8 mouse cellular contexts compared by ENCODE assay signal in the genomic region with DNA sequence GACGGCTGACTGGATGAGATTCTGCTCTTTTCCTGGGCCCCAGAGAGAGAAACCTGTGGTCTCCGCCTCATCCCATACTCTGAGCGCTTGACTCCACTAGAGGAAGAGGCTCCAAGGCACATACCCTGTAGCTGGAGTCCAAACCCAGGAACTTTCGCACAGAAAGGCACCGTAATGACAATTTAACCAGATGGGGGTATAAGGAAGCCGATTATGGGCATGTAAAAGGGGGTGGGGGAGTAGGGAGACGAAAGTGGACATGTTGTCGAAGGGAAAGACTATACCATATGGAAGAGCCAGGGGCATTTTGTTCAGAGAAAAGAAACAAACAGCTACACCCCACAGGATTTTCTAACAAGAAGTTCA. TPM values are rescaled to one million over a fixed set of nuclear protein-coding genes. Genes with fewer than 3 reads are reported as not detected.
DNase-seq lines count a peak whose midpoint lies in the region; ATAC-seq and TF ChIP-seq lines count a peak whose summit lies in the region.

No protein-coding gene starts in this region.

- ATAC-seq in kidney, embryonic 15.5 days (replicated peaks; ENCODE audit: low FRiP score), result no peak
- ATAC-seq in hindbrain, embryonic 13.5 days (ENCODE audit: low FRiP score), result no peak
- ATAC-seq in midbrain, embryonic 13.5 days, result no peak

- H3K9me3 ChIP-seq in kidney, embryonic 15.5 days (replicated peaks), result no peaks in the 10 kb centered on the region
- no peaks in the 10 kb centered on the region for H3K9me3 ChIP-seq in hindbrain, embryonic 13.5 days
- H3K9me3 ChIP-seq in midbrain, embryonic 13.5 days, result no peaks in the 10 kb centered on the region

- no peaks in the 10 kb centered on the region for H3K36me3 ChIP-seq in kidney, embryonic 15.5 days
- no peaks in the 10 kb centered on the region for H3K36me3 ChIP-seq in hindbrain, embryonic 13.5 days
- H3K36me3 ChIP-seq in midbrain, embryonic 13.5 days, result no peaks in the 10 kb centered on the region

- peak overlapping the region; percentile 74 for H3K9ac ChIP-seq in kidney, embryonic 15.5 days
- H3K9ac ChIP-seq in hindbrain, embryonic 13.5 days, result peak overlapping the region; percentile 77
- peak overlapping the region; percentile 73 for H3K9ac ChIP-seq in midbrain, embryonic 13.5 days (replicated peaks)

- TF ChIP-seq CTCF in bone marrow macrophage, adult 2 months (IDR thresholded peaks at IDR 0.05; ENCODE audit: low read depth, low read length), result no peak

- H3K27ac ChIP-seq in kidney, embryonic 15.5 days, result no peak overlapping the region
- peak overlapping the region; percentile 62 for H3K27ac ChIP-seq in bone marrow macrophage, adult 2 months (ENCODE audit: insufficient read depth, low read depth, low read length)
- no peak overlapping the region for H3K27ac ChIP-seq in hindbrain, embryonic 13.5 days
- no peak overlapping the region for H3K27ac ChIP-seq in midbrain, embryonic 13.5 days

- 6% methylated on average over 8 of the region's 8 CpGs for WGBS in kidney, embryonic 15.5 days
- WGBS in hindbrain, embryonic 13.5 days, result 10% methylated on average over 8 of the region's 8 CpGs
- WGBS in midbrain, embryonic 13.5 days, result 6% methylated on average over 8 of the region's 8 CpGs

- peak overlapping the region; percentile 70 for H3K4me3 ChIP-seq in kidney, embryonic 15.5 days (replicated peaks)
- peak overlapping the region; percentile 86 for H3K4me3 ChIP-seq in bone marrow macrophage, adult 2 months (ENCODE audit: insufficient read depth, low read length)
- peak overlapping the region; percentile 73 for H3K4me3 ChIP-seq in hindbrain, embryonic 13.5 days
- H3K4me3 ChIP-seq in midbrain, embryonic 13.5 days (replicated peaks), result peak overlapping the region; percentile 56

- DNase-seq in kidney, adult 9 months, result no peak
- no peak for DNase-seq in adrenal gland, postnatal 10 days
- DNase-seq in adrenal gland, adult 2 months, result no peak
- DNase-seq in kidney, postnatal 36 days, result no peak

- TF ChIP-seq POLR2A in bone marrow macrophage, adult 2 months (IDR thresholded peaks at IDR 0.05; ENCODE audit: borderline replicate concordance, low read depth, low read length), result no peak

- peaks cover 10% of the 10 kb centered on the region; the same call in 1 of the 2 replicates for H3K27me3 ChIP-seq in kidney, embryonic 15.5 days
- H3K27me3 ChIP-seq in hindbrain, embryonic 13.5 days, result peaks cover 14% of the 10 kb centered on the region
- H3K27me3 ChIP-seq in midbrain, embryonic 13.5 days, result peaks cover 17% of the 10 kb centered on the region

- H3K4me2 ChIP-seq in kidney, embryonic 15.5 days, result peak overlapping the region; percentile 81
- H3K4me2 ChIP-seq in hindbrain, embryonic 13.5 days, result peak overlapping the region; percentile 80
- peak overlapping the region; percentile 79 for H3K4me2 ChIP-seq in midbrain, embryonic 13.5 days (replicated peaks)

- H3K4me1 ChIP-seq in kidney, embryonic 15.5 days, result peaks cover 12% of the 10 kb centered on the region
- peaks cover 21% of the 10 kb centered on the region for H3K4me1 ChIP-seq in bone marrow macrophage, adult 2 months (ENCODE audit: control insufficient read depth, insufficient read depth, low read length)
- H3K4me1 ChIP-seq in hindbrain, embryonic 13.5 days (replicated peaks), result peaks cover 13% of the 10 kb centered on the region
- peaks cover 11% of the 10 kb centered on the region for H3K4me1 ChIP-seq in midbrain, embryonic 13.5 days (replicated peaks)

RNA-seq across cellular contexts. Expression of gene Ell2, which starts 2.1 kb away (rescaled TPM):
- 4.7 and 5.2 TPM in 2 replicates for polyA plus RNA-seq in kidney, embryonic 15.5 days (2015; fragmentation: Nextera tagmentation; extraction: Ambion mirVana)
- 34.7 and 37.3 TPM in 2 replicates for polyA plus RNA-seq in bone marrow macrophage, adult 2 months (2012; ENCODE audit: insufficient read depth, insufficient read length, missing spikeins)
- 2.3 and 3.1 TPM in 2 replicates for polyA plus RNA-seq in hindbrain, embryonic 13.5 days (2015; fragmentation: Nextera tagmentation; extraction: Ambion mirVana)
- polyA plus RNA-seq in midbrain, embryonic 13.5 days (2015; fragmentation: Nextera tagmentation; extraction: Ambion mirVana), result 2.5 and 2.8 TPM in 2 replicates
- 10 to 100 TPM; 26.6 to 59.7 TPM for total RNA-seq in adrenal gland, postnatal 10 days (2021)
- total RNA-seq in adrenal gland, adult 2 months (2021), result 100 to 1,000 TPM in 1 of 2 experiments, 10 to 100 TPM in 1; 49.6 to 165 TPM
- polyA plus RNA-seq in adrenal gland, adult 2 months (2012; rRNA removed), result 1.8 and 2.2 TPM in 2 replicates
